Mouse (Mus musculus) forebrain, embryonic 16.5 days (tissue): ENCODE measurements around the gene Wfdc5. TPM values are rescaled to one million over a fixed set of nuclear protein-coding genes. Genes with fewer than 3 reads are reported as not detected.

ENCODE experiments used
- ATAC-seq: fragments of 200-750 bp; cut with Nextera tagmentation; 2 replicates; pipeline ENCODE4 v1.8.0; 2017; ENCODE audit warnings: mild to moderate bottlenecking, moderate library complexity
- H3K27ac ChIP-seq: fragments of 300-500 bp; sonication (generic); 2 replicates; pipeline ENCODE4 v1.5.1; 2014; ENCODE audit warnings: low read length, control low read depth
- H3K27me3 ChIP-seq: fragments of 300-500 bp; sonication (generic); replicated peaks from 2 replicates; pipeline ENCODE4 v1.6.1; 2014; ENCODE audit warnings: low read length; ENCODE audit not compliant: control insufficient read depth, insufficient read depth
- H3K36me3 ChIP-seq: fragments of 300-500 bp; sonication (generic); 2 replicates; pipeline ENCODE4 v1.6.1; 2014; ENCODE audit not compliant: control insufficient read depth, insufficient read depth
- H3K4me1 ChIP-seq: fragments of 300-500 bp; sonication (generic); replicated peaks from 2 replicates; pipeline ENCODE4 v1.6.1; 2014; ENCODE audit warnings: low read length; ENCODE audit not compliant: control insufficient read depth, insufficient read depth
- H3K4me2 ChIP-seq: fragments of 300-500 bp; sonication (generic); 2 replicates; pipeline ENCODE4 v1.6.1; 2014; ENCODE audit warnings: mild to moderate bottlenecking, low read length, control low read depth
- H3K4me3 ChIP-seq: fragments of 300-500 bp; sonication (generic); replicated peaks from 2 replicates; pipeline ENCODE4 v1.5.1; 2014; ENCODE audit warnings: mild to moderate bottlenecking, low read length, control low read depth
- H3K9ac ChIP-seq: fragments of 300-500 bp; sonication (generic); replicated peaks from 2 replicates; pipeline ENCODE4 v1.6.1; 2014; ENCODE audit warnings: low read depth, low read length, control low read depth
- H3K9me3 ChIP-seq: fragments of 300-500 bp; sonication (generic); 2 replicates; pipeline ENCODE4 v1.6.1; 2016; ENCODE audit warnings: low read length; ENCODE audit not compliant: control insufficient read depth
- WGBS: fragments of 180-500 bp; shearing (Covaris S2); extraction: QIAGEN DNeasy Blood & Tissue Kit; methylation state at CpG from one replicate; pipeline ENCODE4 v1.1.7; 2014; 5-methylcytosine and 5-hydroxymethylcytosine counted together
- polyA plus RNA-seq: library from polyadenylated mRNA; unstranded; fragments of >200 nt; fragmentation: Nextera tagmentation; extraction: Ambion mirVana; gene quantifications from 2 replicates; pipeline ENCODE4 v1.2.1, GENCODE M21; 2015

Wfdc5 gene
- polyA plus RNA-seq, 1 experiment from 2014 or later: not detected

DNA sequence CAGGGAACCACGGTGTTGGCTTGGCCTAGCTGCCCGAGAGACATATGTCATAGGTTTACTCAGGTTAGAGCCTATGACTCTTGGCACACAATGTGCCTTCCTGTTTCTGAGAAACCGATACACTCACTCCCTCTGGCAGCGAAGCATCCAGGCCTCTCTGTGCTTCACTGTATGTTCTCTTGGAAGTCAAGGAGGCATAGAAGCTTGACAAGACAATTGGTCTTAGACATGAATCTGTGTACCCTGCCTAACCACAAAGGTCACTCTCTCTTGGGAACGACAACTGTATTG, 14.1 kb upstream of the Wfdc5 start:
- H3K36me3 ChIP-seq: no peaks in the 10 kb centered on the region
- H3K4me3 ChIP-seq: no peak overlapping the region
- no peaks in the 10 kb centered on the region for H3K9me3 ChIP-seq
- no peak overlapping the region for H3K9ac ChIP-seq
- no peaks in the 10 kb centered on the region for H3K4me1 ChIP-seq
- no peaks in the 10 kb centered on the region for H3K27me3 ChIP-seq
- no peak overlapping the region for H3K4me2 ChIP-seq
- WGBS: 80% methylated on average over 5 of the region's 5 CpGs
- no peak overlapping the region for H3K27ac ChIP-seq
- ATAC-seq: no peak

DNA sequence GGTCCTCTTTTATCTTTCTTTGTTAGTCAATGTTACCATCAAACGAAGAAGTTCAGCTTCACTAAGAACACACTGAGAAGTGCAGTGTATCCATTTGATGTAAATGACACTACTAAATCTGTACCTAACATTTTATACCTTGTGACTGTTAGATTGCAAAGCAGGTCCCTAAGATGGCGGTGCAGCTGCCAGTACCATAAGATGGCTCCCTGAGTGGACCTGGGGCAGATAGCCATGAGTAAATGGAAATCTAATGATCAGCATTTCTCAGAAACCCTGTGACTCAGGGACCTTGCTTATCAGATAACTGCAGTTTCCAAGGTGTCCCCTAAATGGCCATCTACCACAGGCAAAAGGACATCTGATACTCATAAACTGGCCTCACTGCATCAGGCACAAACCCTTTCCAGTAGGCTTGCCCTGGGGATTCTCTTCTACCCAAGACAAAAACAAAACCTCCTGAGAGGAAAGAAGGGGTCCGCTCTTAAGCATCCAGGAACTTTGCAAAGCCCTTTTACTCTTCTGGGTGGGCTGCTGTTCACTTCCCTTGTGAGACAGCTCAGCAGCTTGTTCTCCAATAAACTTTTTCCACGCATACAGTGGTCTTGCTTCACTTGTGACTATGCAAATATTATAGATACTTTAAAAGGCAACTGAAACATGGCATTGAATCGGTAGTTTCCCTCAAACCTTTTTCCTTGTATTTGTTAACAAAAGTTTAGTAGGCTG, 13.6 kb upstream of the Wfdc5 start:
- Histone ChIP-seq H3K4me3 (no peak overlapping the region), H3K27me3 (no peaks in the 10 kb centered on the region), H3K9ac (no peak overlapping the region), H3K27ac (no peak overlapping the region), H3K9me3 (no peaks in the 10 kb centered on the region), H3K36me3 (no peaks in the 10 kb centered on the region), H3K4me1 (no peaks in the 10 kb centered on the region), H3K4me2 (no peak overlapping the region)
- 91% methylated on average over 5 of the region's 5 CpGs for WGBS
- no peak for ATAC-seq

DNA sequence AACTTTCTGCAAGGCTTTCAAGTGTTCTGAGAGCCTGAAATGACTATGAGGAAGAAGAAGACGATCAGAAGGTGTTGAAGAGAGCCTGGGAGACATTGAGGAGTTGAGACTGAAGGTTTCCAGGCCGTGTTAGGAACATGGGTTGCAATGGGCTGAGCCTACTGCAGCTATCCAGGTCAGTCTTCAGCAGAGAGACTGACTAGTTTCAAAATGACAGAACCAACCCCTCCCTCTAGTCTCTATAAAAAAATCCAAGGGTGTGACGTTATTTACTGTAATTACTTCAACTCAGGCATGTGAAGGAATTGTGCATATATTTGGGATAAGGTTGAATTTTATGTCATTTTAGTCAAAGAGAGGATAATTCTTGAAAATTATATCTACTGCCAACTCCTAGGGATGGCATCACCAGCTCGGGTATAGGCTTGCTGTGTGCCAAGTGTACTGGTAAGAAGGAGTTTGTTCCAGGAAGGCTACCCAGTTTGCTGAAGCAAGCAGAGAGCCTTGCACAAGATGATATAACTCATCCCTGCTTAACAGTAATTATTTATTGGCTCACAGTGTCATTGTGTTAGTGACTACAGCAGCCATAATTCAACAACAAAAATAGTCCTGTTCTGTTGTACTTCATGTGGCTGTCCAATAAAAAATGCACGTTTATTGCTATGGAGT, 12.6 kb upstream of the Wfdc5 start:
- no peak for ATAC-seq

DNA sequence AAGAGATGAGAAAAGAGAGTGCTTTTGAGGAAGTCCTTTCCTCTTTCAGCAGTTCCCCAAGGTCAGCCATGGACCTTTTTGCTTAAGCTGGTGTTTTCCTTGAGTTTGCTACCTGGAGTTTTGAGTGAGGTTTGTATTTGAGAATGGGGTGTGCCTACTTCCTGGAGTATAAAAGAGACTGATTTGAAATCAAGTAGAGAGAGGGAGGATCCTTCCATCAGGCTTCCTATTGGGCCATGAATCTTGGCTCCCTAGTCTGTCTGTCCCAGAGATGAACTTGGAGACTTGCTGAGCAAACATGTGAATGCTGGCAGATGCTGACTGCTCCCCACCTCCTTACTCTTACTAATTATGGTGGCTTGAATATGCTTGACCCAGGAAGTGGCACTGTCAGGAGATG, 9.7 kb upstream of the Wfdc5 start:
- Histone ChIP-seq H3K9ac (no peak overlapping the region), H3K4me3 (no peak overlapping the region), H3K27ac (no peak overlapping the region), H3K27me3 (no peaks in the 10 kb centered on the region), H3K4me2 (no peak overlapping the region), H3K4me1 (no peaks in the 10 kb centered on the region), H3K36me3 (no peaks in the 10 kb centered on the region), H3K9me3 (no peaks in the 10 kb centered on the region)
- no peak for ATAC-seq

More for the DNA sequence above, 12.6 kb upstream of the Wfdc5 start:
- H3K4me1 ChIP-seq: no peaks in the 10 kb centered on the region
- H3K27me3 ChIP-seq: no peaks in the 10 kb centered on the region
- no peak overlapping the region for H3K27ac ChIP-seq
- WGBS: 83% methylated on average over 5 of the region's 5 CpGs
- no peaks in the 10 kb centered on the region for H3K9me3 ChIP-seq
- no peak overlapping the region for H3K4me2 ChIP-seq
- H3K9ac ChIP-seq: no peak overlapping the region
- H3K4me3 ChIP-seq: no peak overlapping the region
- H3K36me3 ChIP-seq: no peaks in the 10 kb centered on the region

DNA sequence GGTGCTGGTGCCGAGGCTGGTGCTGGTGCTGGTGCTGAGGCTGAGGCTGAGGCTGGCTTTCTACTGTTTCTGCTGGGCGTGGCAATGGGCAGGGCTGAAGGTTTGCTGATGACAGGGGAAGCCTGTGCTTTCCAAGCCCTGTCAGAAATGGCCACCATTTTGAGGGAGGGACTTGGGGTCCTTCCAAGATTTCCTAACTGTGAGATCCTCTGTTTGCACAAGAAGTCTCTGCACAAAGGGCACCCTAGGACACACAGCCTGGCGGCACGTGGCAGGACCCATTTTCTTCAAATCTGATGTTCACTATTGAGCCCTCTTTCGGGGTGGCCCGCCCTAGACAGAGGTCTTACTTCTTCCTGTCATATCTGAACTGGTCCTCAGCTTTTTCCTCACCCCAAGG, 8.0 kb upstream of the Wfdc5 start, which contains the start of gene Wfdc12:
Gene Wfdc12 (minus strand): TSS at position 33 of the 400 bp plus-strand sequence.
- Histone ChIP-seq H3K4me3 (no peak within 1 kb of the TSS), H3K9ac (no peak within 1 kb of the TSS), H3K27me3 (no peaks in the 10 kb centered on the region), H3K9me3 (no peaks in the 10 kb centered on the region), H3K27ac (no peak within 1 kb of the TSS), H3K4me1 (no peaks in the 10 kb centered on the region), H3K36me3 (no peaks in the 10 kb centered on the region), H3K4me2 (no peak within 1 kb of the TSS)
- 89% methylated on average over 6 of the region's 6 CpGs for WGBS
- ATAC-seq: no peak

DNA sequence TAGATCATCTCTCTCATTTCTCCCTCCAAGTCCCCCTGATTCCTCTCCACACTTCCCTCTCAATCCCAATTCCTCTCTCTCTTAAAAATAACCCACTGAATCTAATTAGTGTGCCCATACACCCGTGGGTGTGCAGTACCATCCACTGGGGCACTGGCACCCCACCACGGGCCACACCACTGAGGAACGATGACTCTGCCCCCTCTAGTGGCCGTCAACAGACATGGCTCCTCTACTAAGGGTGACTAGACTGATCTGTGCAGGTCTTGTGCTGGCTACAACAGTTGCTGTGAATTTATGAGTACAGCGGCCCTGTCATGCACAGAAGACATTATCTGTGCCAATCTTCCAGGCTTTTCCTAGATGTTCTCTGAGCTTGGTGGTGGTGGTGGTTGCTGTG, 6.2 kb upstream of the Wfdc5 start:
- no peaks in the 10 kb centered on the region for H3K27me3 ChIP-seq
- H3K4me2 ChIP-seq: no peak overlapping the region
- no peaks in the 10 kb centered on the region for H3K9me3 ChIP-seq
- peaks cover 2% of the 10 kb centered on the region; the same call in 1 of the 2 replicates for H3K4me1 ChIP-seq
- no peak overlapping the region for H3K27ac ChIP-seq
- H3K36me3 ChIP-seq: no peaks in the 10 kb centered on the region
- 35% methylated on average over 5 of the region's 5 CpGs for WGBS
- no peak overlapping the region for H3K9ac ChIP-seq
- H3K4me3 ChIP-seq: no peak overlapping the region
- ATAC-seq: no peak

DNA sequence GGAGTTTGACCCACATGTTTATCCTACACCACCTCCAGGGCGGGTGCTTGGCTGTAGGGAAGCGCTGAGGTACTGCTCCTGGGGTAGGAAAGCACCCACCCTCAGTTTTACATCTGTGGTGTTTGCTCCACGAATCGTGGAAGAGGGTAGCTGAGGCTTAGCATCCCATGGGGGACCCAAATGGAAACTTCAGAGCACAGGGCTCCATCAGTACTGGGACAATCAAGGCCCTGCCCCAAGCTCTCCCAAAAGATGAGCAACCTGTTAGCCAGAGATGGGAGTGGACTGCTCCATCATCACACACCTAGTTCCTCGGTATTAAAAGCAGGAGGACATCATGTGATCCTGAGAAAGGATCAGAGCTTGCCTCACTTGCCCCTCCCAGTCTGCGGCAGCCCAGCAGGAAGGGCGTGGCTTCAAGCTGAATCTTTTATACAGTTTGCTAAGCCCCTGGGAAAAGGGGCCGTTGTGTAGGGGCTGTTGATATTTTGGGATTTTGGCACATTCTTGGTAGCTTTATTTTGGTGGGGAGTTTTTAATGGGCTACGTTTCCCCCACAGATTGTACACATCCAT, 1.7 kb upstream of the Wfdc5 start:
- Histone ChIP-seq H3K27me3 (no peaks in the 10 kb centered on the region), H3K4me3 (no peak overlapping the region), H3K36me3 (no peaks in the 10 kb centered on the region), H3K27ac (no peak overlapping the region), H3K9ac (no peak overlapping the region), H3K9me3 (no peaks in the 10 kb centered on the region), H3K4me1 (peaks cover 2% of the 10 kb centered on the region; the same call in 1 of the 2 replicates), H3K4me2 (no peak overlapping the region)
- 37% methylated on average over 9 of the region's 9 CpGs for WGBS
- ATAC-seq: no peak

DNA sequence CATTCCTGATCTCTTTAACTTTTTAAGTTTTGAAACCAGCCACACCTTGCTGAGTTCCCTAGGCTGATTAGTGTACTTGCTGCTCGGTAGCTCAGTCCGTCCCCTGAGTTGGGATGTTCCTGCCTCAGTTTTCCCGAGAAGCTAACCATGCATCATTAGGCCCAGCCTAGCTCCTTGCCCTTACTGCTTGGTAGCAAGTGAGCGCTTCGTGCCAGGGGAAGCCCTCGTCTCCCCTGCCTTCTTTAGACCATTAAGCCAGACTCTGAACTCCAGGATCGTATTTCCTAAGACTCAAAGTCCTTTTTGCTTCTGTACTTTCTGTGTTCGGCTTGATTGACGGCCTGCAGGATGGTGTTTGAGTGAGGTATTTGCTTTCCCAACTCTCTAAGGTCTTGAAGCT, 798 bp upstream of the Wfdc5 start:
- no peak overlapping the region for H3K27ac ChIP-seq
- H3K4me3 ChIP-seq: no peak overlapping the region
- peaks cover 2% of the 10 kb centered on the region; the same call in 1 of the 2 replicates for H3K4me1 ChIP-seq
- WGBS: 64% methylated on average over 9 of the region's 9 CpGs
- no peak overlapping the region for H3K9ac ChIP-seq
- no peaks in the 10 kb centered on the region for H3K36me3 ChIP-seq
- H3K27me3 ChIP-seq: no peaks in the 10 kb centered on the region
- ATAC-seq: no peak
- H3K9me3 ChIP-seq: no peaks in the 10 kb centered on the region
- no peak overlapping the region for H3K4me2 ChIP-seq

DNA sequence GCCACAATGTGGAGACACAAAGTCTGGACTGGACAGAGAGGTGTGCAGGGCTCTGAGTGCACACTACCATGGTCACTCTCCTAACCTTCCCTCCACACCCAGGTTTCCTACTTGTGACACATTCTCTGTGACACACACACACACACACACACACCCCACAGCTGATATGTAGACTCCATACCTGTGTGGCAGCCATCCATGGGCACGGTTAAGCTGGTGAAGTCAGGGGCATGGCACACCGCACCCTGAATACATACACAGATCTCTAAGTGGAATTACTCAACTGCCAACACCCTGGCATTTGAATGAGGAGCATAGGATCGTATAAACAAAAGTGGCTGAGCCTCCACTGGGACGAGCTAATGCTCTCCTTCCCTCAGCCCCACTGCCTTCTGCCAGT, 1.8 kb downstream of the Wfdc5 start:
- peaks cover 2% of the 10 kb centered on the region; the same call in 1 of the 2 replicates for H3K4me1 ChIP-seq
- no peaks in the 10 kb centered on the region for H3K9me3 ChIP-seq
- ATAC-seq: no peak
- H3K36me3 ChIP-seq: no peaks in the 10 kb centered on the region
- H3K4me3 ChIP-seq: no peak overlapping the region
- no peak overlapping the region for H3K27ac ChIP-seq
- 84% methylated on average over 4 of the region's 4 CpGs for WGBS
- H3K4me2 ChIP-seq: no peak overlapping the region
- no peaks in the 10 kb centered on the region for H3K27me3 ChIP-seq
- no peak overlapping the region for H3K9ac ChIP-seq
